Mouse (Mus musculus) small intestine, adult 2 months (tissue): ENCODE measurements around the gene Coil. TPM values are rescaled to one million over a fixed set of nuclear protein-coding genes. Genes with fewer than 3 reads are reported as not detected.
"Not testable (repeated sequence)": the region's sequence is repeated elsewhere in the genome, so short reads cannot be mapped to it uniquely, and the experiment has no call there.

Experiments
- H3K27ac ChIP-seq: fragments of 200-500 bp; 2 replicates; pipeline ENCODE4 v1.5.1; 2012; ENCODE audit warnings: low read depth, low read length, control low read depth, inconsistent platforms; ENCODE audit not compliant: insufficient read depth
- H3K27me3 ChIP-seq: fragments of 200-500 bp; 2 replicates; pipeline ENCODE4 v1.6.1; 2012; ENCODE audit warnings: mild to moderate bottlenecking, moderate library complexity, low read length, inconsistent platforms; ENCODE audit not compliant: control insufficient read depth, insufficient read depth
- H3K36me3 ChIP-seq: fragments of 200-500 bp; 2 replicates; pipeline ENCODE4 v1.6.1; 2012; ENCODE audit warnings: mild to moderate bottlenecking, low read length, control low read depth, inconsistent platforms; ENCODE audit not compliant: control insufficient read depth, insufficient read depth
- H3K4me1 ChIP-seq: fragments of 200-500 bp; 2 replicates; pipeline ENCODE4 v1.6.1; 2012; ENCODE audit warnings: low read length, inconsistent platforms, mixed read lengths; ENCODE audit not compliant: control insufficient read depth, insufficient read depth, insufficient read length
- H3K4me3 ChIP-seq: fragments of 200-500 bp; 2 replicates; pipeline ENCODE4 v1.5.1; 2012; ENCODE audit warnings: low read depth, mild to moderate bottlenecking, control low read depth, inconsistent platforms, low read length, moderate library complexity
- CTCF ChIP-seq: fragments of 200-500 bp; IDR thresholded peaks from 2 replicates; pipeline ENCODE4 v1.5.1; 2012; ENCODE audit warnings: low read depth, mild to moderate bottlenecking, control low read depth, inconsistent platforms, low read length, moderate library complexity, mixed read lengths; ENCODE audit not compliant: insufficient replicate concordance, insufficient read length; ENCODE audit errors: extremely low read depth
- POLR2A ChIP-seq: fragments of 200-500 bp; IDR thresholded peaks from 2 replicates; pipeline ENCODE4 v1.6.1; 2012; ENCODE audit warnings: low read depth, mild to moderate bottlenecking, control low read depth, inconsistent platforms, low read length, moderate library complexity
- WGBS: fragments of 180-500 bp; shearing (Covaris S2); methylation state at CpG from one replicate; pipeline ENCODE4 v1.1.7; 2018; 5-methylcytosine and 5-hydroxymethylcytosine counted together
- polyA plus RNA-seq: library from polyadenylated mRNA; depleted of rRNA; stranded (reverse); fragments of >200 nt; gene quantifications from 2 replicates; pipeline ENCODE4 v1.2.3, GENCODE M21; 2012

The Coil gene
- polyA plus RNA-seq, 1 experiment, result 1.4 TPM

- WGBS, result 48% methylated on average over 7 of the region's 7 CpGs
- H3K4me3 ChIP-seq, result no peak overlapping the region
- no peaks in the 10 kb centered on the region for H3K27me3 ChIP-seq
Measured at GRCm38 (mm10) chr11:88993186-88993585, 23.1 kb downstream of the Coil start.

GRCm38 (mm10) chr11:88993625-88994024 is 23.6 kb downstream of the Coil start:
- no peak overlapping the region for H3K4me3 ChIP-seq
- peak; percentile 62; the same call in 1 of the 2 replicates for TF ChIP-seq CTCF
- no peak for TF ChIP-seq POLR2A
- H3K4me1 ChIP-seq, result peaks cover 6% of the 10 kb centered on the region
- no peaks in the 10 kb centered on the region for H3K27me3 ChIP-seq
- no peak overlapping the region for H3K27ac ChIP-seq
- whole genome bisulfite sequencing, result 21% methylated on average over 5 of the region's 5 CpGs
- peaks cover 5% of the 10 kb centered on the region for H3K36me3 ChIP-seq

More at GRCm38 (mm10) chr11:88993186-88993585, 23.1 kb downstream of the Coil start:
- no peak for TF ChIP-seq POLR2A
- no peak for TF ChIP-seq CTCF
- no peak overlapping the region for H3K27ac ChIP-seq
- peaks cover 6% of the 10 kb centered on the region for H3K4me1 ChIP-seq
- H3K36me3 ChIP-seq, result peaks cover 6% of the 10 kb centered on the region

- Histone ChIP-seq H3K4me1 (peaks cover 8% of the 10 kb centered on the region), H3K27ac (no peak overlapping the region), H3K4me3 (no peak overlapping the region), H3K27me3 (no peaks in the 10 kb centered on the region), H3K36me3 (peaks cover 5% of the 10 kb centered on the region)
- 89% methylated on average over 7 of the region's 7 CpGs for WGBS
- TF ChIP-seq CTCF (no peak), POLR2A (no peak)
Measured at GRCm38 (mm10) chr11:88994492-88994891, 24.4 kb downstream of the Coil start.

- 55% methylated on average over 2 of the region's 2 CpGs for WGBS
- H3K27me3 ChIP-seq, result no peaks in the 10 kb centered on the region
- no peak for TF ChIP-seq CTCF
- no peak for TF ChIP-seq POLR2A
- H3K27ac ChIP-seq, result peak overlapping the region; percentile 64
- H3K4me1 ChIP-seq, result peaks cover 7% of the 10 kb centered on the region; the same call in 1 of the 2 replicates
- H3K4me3 ChIP-seq, result no peak overlapping the region
- peaks cover 5% of the 10 kb centered on the region for H3K36me3 ChIP-seq
Measured at GRCm38 (mm10) chr11:88995616-88996015, 25.6 kb downstream of the Coil start.

- Histone ChIP-seq H3K4me1 (peaks cover 13% of the 10 kb centered on the region), H3K36me3 (peaks cover 1% of the 10 kb centered on the region; the same call in 1 of the 2 replicates)
- TF ChIP-seq CTCF, result no peak
- TF ChIP-seq POLR2A, result no peak
Measured at GRCm38 (mm10) chr11:88996427-88996826, 26.4 kb downstream of the Coil start.

GRCm38 (mm10) chr11:88997343-88997742 is 27.3 kb downstream of the Coil start:
- not testable (repeated sequence) for H3K27ac ChIP-seq, H3K4me3 ChIP-seq, H3K27me3 ChIP-seq, H3K36me3 ChIP-seq
- peak; percentile 8; the same call in 1 of the 2 replicates for TF ChIP-seq CTCF
- H3K4me1 ChIP-seq, result peaks cover 19% of the 10 kb centered on the region
- WGBS, result 72% methylated on average over 5 of the region's 5 CpGs

More at GRCm38 (mm10) chr11:88996427-88996826, 26.4 kb downstream of the Coil start:
- no peak overlapping the region for H3K4me3 ChIP-seq
- H3K27me3 ChIP-seq, result no peaks in the 10 kb centered on the region
- H3K27ac ChIP-seq, result peak overlapping the region; percentile 64
- 20% methylated on average over 7 of the region's 7 CpGs for WGBS

- Histone ChIP-seq H3K27me3 (no peaks in the 10 kb centered on the region), H3K4me3 (no peak overlapping the region), H3K4me1 (peaks cover 28% of the 10 kb centered on the region), H3K27ac (no peak overlapping the region), H3K36me3 (peaks cover 1% of the 10 kb centered on the region; the same call in 1 of the 2 replicates)
- TF ChIP-seq POLR2A, result no peak
- TF ChIP-seq CTCF, result no peak
- 50% methylated on average over 3 of the region's 3 CpGs for WGBS
Measured at GRCm38 (mm10) chr11:88998406-88998805, 28.4 kb downstream of the Coil start.

- peak; percentile 99 for TF ChIP-seq POLR2A
- TF ChIP-seq CTCF, result no peak
- Histone ChIP-seq H3K4me3 (peak within 1 kb of the TSS; percentile 85), H3K36me3 (peaks cover 1% of the 10 kb centered on the region; the same call in 1 of the 2 replicates), H3K4me1 (peaks cover 33% of the 10 kb centered on the region), H3K27ac (peak within 1 kb of the TSS; percentile 83), H3K27me3 (no peaks in the 10 kb centered on the region)
- under 1% methylated on average over 48 of the region's 48 CpGs for WGBS
Measured at GRCm38 (mm10) chr11:88998974-88999722, 29.1 kb downstream of the Coil start, which contains the start of gene Trim25. Gene Trim25, plus strand, starts transcription at chr11:88999376.
